Mouse (Mus musculus) forebrain, embryonic 14.5 days (tissue): ENCODE measurements at regions not wholly inside any gene's neighbourhood (a gene's known extent, or its start where the extent isn't known, plus 50 kb on each side); places are given as distances from the start of the nearest gene placed in this dataset.
A peak's percentile ranks its signal among the peaks of the same experiment; 100 is the strongest.

Source experiments
- ATAC-seq: fragments of 200-750 bp; cut with Nextera tagmentation; 2 replicates; pipeline ENCODE4 v1.8.0; 2017; ENCODE audit warnings: mild to moderate bottlenecking, moderate library complexity
- DNase-seq: peaks from one replicate; pipeline ENCODE4 v3.0.0-alpha.2; 2015; ENCODE audit warnings: low spot score
- H3K27ac ChIP-seq: fragments of 300-500 bp; sonication (generic); 2 replicates; pipeline ENCODE4 v1.5.1; 2014; ENCODE audit warnings: low read depth, mild to moderate bottlenecking, control low read depth, low read length, moderate library complexity
- H3K27me3 ChIP-seq: fragments of 300-500 bp; sonication (generic); replicated peaks from 2 replicates; pipeline ENCODE4 v1.6.1; 2014; ENCODE audit warnings: low read length, control low read depth, mixed read lengths; ENCODE audit not compliant: control insufficient read depth, insufficient read depth
- H3K36me3 ChIP-seq: fragments of 300-500 bp; sonication (generic); 2 replicates; pipeline ENCODE4 v1.6.1; 2014; ENCODE audit warnings: low read length, control low read depth; ENCODE audit not compliant: control insufficient read depth, insufficient read depth
- H3K4me1 ChIP-seq: fragments of 300-500 bp; sonication (generic); 2 replicates; pipeline ENCODE4 v1.6.1; 2014; ENCODE audit warnings: antibody characterized with exemption, low read length, control low read depth; ENCODE audit not compliant: control insufficient read depth, insufficient read depth
- H3K4me2 ChIP-seq: fragments of 300-500 bp; sonication (generic); 2 replicates; pipeline ENCODE4 v1.6.1; 2014; ENCODE audit warnings: mild to moderate bottlenecking, control low read depth, low read length
- H3K4me3 ChIP-seq: fragments of 300-500 bp; sonication (generic); 2 replicates; pipeline ENCODE4 v1.5.1; 2014; ENCODE audit warnings: low read depth, low read length, control low read depth
- H3K9ac ChIP-seq: fragments of 300-500 bp; sonication (generic); 2 replicates; pipeline ENCODE4 v1.6.1; 2014; ENCODE audit warnings: mild to moderate bottlenecking, low read length, control low read depth, moderate library complexity
- H3K9me3 ChIP-seq: fragments of 300-500 bp; sonication (generic); replicated peaks from 2 replicates; pipeline ENCODE4 v1.6.1; 2016; ENCODE audit warnings: low read length, control low read depth, mixed read lengths; ENCODE audit not compliant: control insufficient read depth
- WGBS: fragments of 180-500 bp; shearing (Covaris S2); extraction: QIAGEN DNeasy Blood & Tissue Kit; methylation state at CpG from one replicate; pipeline ENCODE4 v1.1.7; 2014; 5-methylcytosine and 5-hydroxymethylcytosine counted together

DNA sequence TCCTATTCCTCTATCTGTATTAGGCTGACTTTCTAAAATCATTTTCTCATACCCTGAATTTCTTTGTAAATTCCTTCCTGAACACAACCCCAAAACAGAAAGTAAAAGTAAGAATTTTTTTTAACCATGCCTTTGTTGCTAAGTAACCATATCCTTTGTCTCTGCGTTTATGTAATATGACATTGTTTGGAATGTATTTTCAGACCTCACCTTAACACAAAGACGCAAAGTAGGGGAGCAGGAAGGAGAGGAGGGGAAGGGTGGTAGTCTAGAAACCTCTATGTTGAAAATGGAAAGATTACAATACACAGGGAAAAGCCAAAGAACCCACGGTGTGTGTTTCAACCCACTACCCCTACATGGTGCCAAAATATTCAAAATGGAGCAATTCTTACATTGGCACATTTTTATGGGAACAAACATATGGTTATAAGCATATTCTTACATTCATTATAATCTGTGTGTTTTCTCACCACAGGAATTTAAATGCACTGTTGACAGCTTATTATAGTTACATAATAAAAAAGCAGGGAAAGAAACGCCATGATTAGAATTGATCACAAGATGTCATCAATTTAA, 418.0 kb downstream of the Rab38 start:
- Histone ChIP-seq H3K9me3 (no peaks in the 10 kb centered on the region), H3K4me1 (no peaks in the 10 kb centered on the region), H3K27me3 (no peaks in the 10 kb centered on the region), H3K9ac (no peak overlapping the region), H3K4me2 (no peak overlapping the region), H3K27ac (no peak overlapping the region), H3K4me3 (no peak overlapping the region), H3K36me3 (no peaks in the 10 kb centered on the region)
- ATAC-seq, result no peak
- WGBS, result 81% methylated on average over 4 of the region's 4 CpGs
- DNase-seq, result peak; percentile 3
